Mouse (Mus musculus) hindbrain, embryonic 13.5 days (tissue): ENCODE measurements around the gene Amot. TPM values are rescaled to one million over a fixed set of nuclear protein-coding genes. Genes with fewer than 3 reads are reported as not detected.

Experiments
- ATAC-seq: fragments of 200-750 bp; cut with Nextera tagmentation; 2 replicates; pipeline ENCODE4 v1.8.0; 2017; ENCODE audit warnings: moderate TSS enrichment; ENCODE audit not compliant: low FRiP score
- H3K27ac ChIP-seq: fragments of 300-500 bp; sonication (generic); 2 replicates; pipeline ENCODE4 v1.5.1; 2015; ENCODE audit warnings: inconsistent platforms, mild to moderate bottlenecking, moderate library complexity
- H3K27me3 ChIP-seq: fragments of 300-500 bp; sonication (generic); 2 replicates; pipeline ENCODE4 v1.6.1; 2015; ENCODE audit warnings: mild to moderate bottlenecking, inconsistent platforms
- H3K36me3 ChIP-seq: fragments of 300-500 bp; sonication (generic); 2 replicates; pipeline ENCODE4 v1.6.1; 2015; ENCODE audit warnings: mild to moderate bottlenecking, inconsistent platforms
- H3K4me1 ChIP-seq: fragments of 300-500 bp; sonication (generic); replicated peaks from 2 replicates; pipeline ENCODE4 v1.6.1; 2015; ENCODE audit warnings: inconsistent platforms
- H3K4me2 ChIP-seq: fragments of 300-500 bp; sonication (generic); 2 replicates; pipeline ENCODE4 v1.6.1; 2015; ENCODE audit warnings: inconsistent platforms, mild to moderate bottlenecking, moderate library complexity
- H3K4me3 ChIP-seq: fragments of 300-500 bp; sonication (generic); 2 replicates; pipeline ENCODE4 v1.5.1; 2015; ENCODE audit warnings: mild to moderate bottlenecking, inconsistent platforms
- H3K9ac ChIP-seq: fragments of 300-500 bp; sonication (generic); 2 replicates; pipeline ENCODE4 v1.6.1; 2015; ENCODE audit warnings: mild to moderate bottlenecking, inconsistent platforms
- H3K9me3 ChIP-seq: fragments of 300-500 bp; sonication (generic); 2 replicates; pipeline ENCODE4 v1.6.1; 2016; ENCODE audit warnings: inconsistent platforms
- WGBS: fragments of 180-500 bp; shearing (Covaris S2); methylation state at CpG from one replicate; pipeline ENCODE4 v1.1.7; 2015; 5-methylcytosine and 5-hydroxymethylcytosine counted together
- polyA plus RNA-seq: library from polyadenylated mRNA; unstranded; fragments of >200 nt; fragmentation: Nextera tagmentation; extraction: Ambion mirVana; gene quantifications from 2 replicates; pipeline ENCODE4 v1.2.1, GENCODE M21; 2015

Gene Amot
- 11.7 and 12.0 TPM in 2 replicates for polyA plus RNA-seq

DNA sequence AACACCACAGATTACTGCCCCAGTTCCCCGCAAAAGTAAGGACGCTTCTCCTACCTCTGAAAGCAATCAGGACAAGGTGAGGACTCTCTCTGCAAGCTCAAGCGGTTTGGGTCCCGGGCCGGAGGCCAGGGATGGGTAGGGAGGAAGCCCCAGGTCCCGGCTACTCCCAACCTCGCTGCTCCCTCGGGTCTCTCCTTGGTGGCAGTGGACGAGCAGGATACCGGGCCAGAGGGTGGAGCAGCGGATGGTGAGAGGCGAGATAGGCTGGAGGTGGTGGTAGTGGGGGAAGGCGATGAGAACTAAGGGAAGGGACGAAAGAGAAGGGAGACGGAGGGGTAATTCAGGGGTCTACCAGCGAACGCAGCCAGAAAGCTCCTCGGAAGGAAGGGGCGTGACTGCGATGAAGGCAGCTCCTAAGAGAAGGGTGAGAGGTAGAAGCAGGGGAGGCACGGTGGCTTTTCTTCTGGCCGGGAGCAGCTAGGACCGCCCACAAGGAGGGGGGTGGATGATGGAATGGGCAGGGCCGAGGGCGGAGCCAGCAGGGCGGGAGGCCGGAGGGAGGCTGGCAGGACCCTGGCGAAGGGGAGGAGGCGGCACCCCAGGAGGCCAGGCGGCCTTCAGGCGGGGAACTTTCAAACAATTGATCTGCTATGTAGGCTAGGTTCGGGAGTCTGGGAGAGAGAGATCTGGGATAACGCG is at the start of gene Amot:
TSS of gene Amot (minus strand) at position 465 of the 699 bp plus-strand sequence.
- Histone ChIP-seq H3K9ac (peak within 1 kb of the TSS; percentile 62), H3K27ac (peak within 1 kb of the TSS; percentile 35; the same call in 1 of the 2 replicates), H3K36me3 (no peaks in the 10 kb centered on the region), H3K27me3 (no peaks in the 10 kb centered on the region), H3K4me2 (peak within 1 kb of the TSS; percentile 59), H3K4me3 (peak within 1 kb of the TSS; percentile 50), H3K9me3 (no peaks in the 10 kb centered on the region), H3K4me1 (peaks cover 9% of the 10 kb centered on the region)
- ATAC-seq: peak; percentile 94
- WGBS: 17% methylated on average over 34 of the region's 34 CpGs

DNA sequence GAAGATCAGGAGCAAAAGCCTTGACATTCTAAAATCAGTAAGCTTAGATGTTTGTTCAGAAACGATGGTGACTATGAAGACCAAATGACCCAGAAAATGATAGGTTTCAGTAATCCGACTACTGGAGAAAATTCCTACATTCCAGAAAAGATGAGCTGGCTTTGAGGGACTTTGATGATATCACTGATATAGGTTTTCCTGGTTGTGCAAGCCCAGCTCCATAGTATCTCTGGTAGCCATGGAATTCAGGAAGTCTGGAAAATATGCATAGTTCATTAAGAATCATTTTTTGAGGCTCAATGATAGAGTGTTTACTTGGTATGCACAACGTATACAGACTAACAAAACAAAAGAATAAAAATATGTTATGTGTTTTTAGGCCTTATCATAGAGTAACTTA is 40.1 kb upstream of the Amot start:
- Histone ChIP-seq H3K27me3 (no peaks in the 10 kb centered on the region), H3K4me3 (no peak overlapping the region), H3K9ac (no peak overlapping the region), H3K36me3 (no peaks in the 10 kb centered on the region), H3K27ac (no peak overlapping the region), H3K4me1 (0 out of 2 replicates have a peak, but pooled peaks cover 4% of the 10 kb centered on the region), H3K9me3 (no peaks in the 10 kb centered on the region), H3K4me2 (no peak overlapping the region)
- WGBS: 73% methylated on average over 3 of the region's 3 CpGs
- no peak for ATAC-seq

DNA sequence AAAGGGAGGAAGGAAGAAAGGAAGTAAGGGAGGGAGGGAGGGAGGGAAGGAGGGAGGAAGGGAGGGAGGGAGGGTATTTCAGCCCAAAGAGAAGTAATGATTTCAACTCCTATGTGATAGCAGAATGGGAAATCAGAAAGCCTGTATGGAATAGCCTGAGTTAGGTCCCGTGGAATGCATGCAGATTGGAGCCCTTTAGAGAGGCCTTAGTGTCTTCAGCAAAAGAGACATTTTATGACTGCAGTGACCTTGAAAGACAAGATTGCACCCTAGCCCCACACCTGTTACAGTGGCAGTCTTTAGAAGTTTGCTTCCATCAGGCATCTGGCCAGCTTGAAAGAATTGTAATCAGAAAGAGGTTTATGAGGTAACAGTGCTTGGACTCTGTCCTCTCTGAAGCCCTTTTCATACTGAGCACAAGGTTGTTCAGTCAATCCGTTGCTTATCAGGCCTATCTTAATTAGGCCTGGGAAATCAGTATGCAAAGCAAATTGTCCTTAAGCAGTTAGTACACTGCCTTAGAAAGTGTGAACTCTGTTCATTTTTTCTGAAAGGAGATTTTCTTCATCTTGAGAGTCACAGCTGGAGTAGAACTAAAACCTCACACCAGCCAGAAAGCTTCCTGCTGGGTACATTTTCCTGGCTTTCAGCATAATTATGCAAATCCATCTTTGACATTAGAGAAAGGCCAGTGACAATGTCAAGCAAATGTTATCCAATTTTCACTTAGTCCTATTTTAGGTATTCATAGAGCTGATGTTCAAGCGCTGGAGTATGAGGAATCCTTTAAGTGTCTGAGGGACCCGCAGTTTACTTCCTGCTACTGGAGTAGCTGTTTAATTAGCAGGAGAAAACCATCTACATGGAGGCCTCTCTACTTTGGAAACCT is 38.9 kb upstream of the Amot start:
- 0 out of 2 replicates have a peak, but pooled peaks cover 4% of the 10 kb centered on the region for H3K4me1 ChIP-seq
- WGBS: 54% methylated on average over 4 of the region's 4 CpGs
- H3K27ac ChIP-seq: no peak overlapping the region
- no peaks in the 10 kb centered on the region for H3K9me3 ChIP-seq
- no peaks in the 10 kb centered on the region for H3K27me3 ChIP-seq
- no peak overlapping the region for H3K4me2 ChIP-seq
- ATAC-seq: no peak
- H3K9ac ChIP-seq: no peak overlapping the region
- no peak overlapping the region for H3K4me3 ChIP-seq
- no peaks in the 10 kb centered on the region for H3K36me3 ChIP-seq

DNA sequence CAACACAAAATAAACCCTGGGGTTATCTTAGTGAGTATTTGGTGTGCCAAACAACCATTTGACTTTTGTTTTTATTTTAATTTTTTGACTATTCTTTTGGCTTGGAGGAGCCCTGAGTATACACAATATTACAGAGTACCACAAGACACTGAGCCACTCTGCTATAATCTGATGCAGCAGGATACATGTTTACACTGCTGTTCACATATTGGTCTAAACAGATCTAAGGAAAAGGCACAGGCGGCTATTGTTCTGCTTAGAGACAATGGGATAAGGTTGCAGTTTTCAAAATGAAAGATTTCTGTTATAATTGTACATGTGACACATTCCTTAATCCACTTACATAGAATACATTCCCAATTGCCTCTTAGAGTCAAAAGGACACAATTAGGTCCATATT is 36.1 kb upstream of the Amot start:
- Histone ChIP-seq H3K27ac (no peak overlapping the region), H3K36me3 (no peaks in the 10 kb centered on the region), H3K4me3 (no peak overlapping the region), H3K4me1 (0 out of 2 replicates have a peak, but pooled peaks cover 4% of the 10 kb centered on the region), H3K27me3 (no peaks in the 10 kb centered on the region), H3K9ac (no peak overlapping the region), H3K4me2 (no peak overlapping the region), H3K9me3 (no peaks in the 10 kb centered on the region)
- 78% methylated on average over 1 of the region's 1 CpGs for WGBS
- ATAC-seq: no peak

GRCm38 (mm10) chrX:145540321-145540720 is 35.3 kb upstream of the Amot start:
- H3K4me1 ChIP-seq: 0 out of 2 replicates have a peak, but pooled peaks cover 4% of the 10 kb centered on the region
- H3K9ac ChIP-seq: no peak overlapping the region
- H3K4me3 ChIP-seq: no peak overlapping the region
- no peak for ATAC-seq
- H3K36me3 ChIP-seq: no peaks in the 10 kb centered on the region
- no peaks in the 10 kb centered on the region for H3K27me3 ChIP-seq
- H3K4me2 ChIP-seq: no peak overlapping the region
- no peak overlapping the region for H3K27ac ChIP-seq
- 93% methylated on average over 1 of the region's 1 CpGs for WGBS
- no peaks in the 10 kb centered on the region for H3K9me3 ChIP-seq

DNA sequence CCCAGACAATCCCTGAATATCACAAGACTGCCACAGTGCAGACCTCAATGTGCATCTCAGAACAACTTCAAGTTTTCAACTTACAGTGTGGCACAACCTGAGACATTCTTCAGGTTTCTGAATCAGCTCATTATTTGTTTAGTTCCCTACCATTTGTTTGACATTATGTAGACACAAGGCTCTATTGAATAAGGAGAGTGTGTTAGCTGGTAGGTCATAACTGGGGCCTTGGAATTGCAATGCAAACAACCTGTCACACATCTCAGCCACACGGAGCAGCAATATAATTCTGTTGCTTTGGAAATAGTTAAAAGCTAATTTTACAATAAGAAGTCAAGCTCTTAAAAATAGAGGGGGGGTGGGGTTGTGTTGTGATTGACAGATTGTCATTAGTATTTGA is 24.6 kb upstream of the Amot start:
- Histone ChIP-seq H3K27ac (no peak overlapping the region), H3K4me3 (no peak overlapping the region), H3K9me3 (no peaks in the 10 kb centered on the region), H3K27me3 (no peaks in the 10 kb centered on the region), H3K4me2 (no peak overlapping the region), H3K36me3 (no peaks in the 10 kb centered on the region), H3K9ac (no peak overlapping the region), H3K4me1 (no peaks in the 10 kb centered on the region)
- 58% methylated on average over 1 of the region's 1 CpGs for WGBS
- no peak for ATAC-seq

DNA sequence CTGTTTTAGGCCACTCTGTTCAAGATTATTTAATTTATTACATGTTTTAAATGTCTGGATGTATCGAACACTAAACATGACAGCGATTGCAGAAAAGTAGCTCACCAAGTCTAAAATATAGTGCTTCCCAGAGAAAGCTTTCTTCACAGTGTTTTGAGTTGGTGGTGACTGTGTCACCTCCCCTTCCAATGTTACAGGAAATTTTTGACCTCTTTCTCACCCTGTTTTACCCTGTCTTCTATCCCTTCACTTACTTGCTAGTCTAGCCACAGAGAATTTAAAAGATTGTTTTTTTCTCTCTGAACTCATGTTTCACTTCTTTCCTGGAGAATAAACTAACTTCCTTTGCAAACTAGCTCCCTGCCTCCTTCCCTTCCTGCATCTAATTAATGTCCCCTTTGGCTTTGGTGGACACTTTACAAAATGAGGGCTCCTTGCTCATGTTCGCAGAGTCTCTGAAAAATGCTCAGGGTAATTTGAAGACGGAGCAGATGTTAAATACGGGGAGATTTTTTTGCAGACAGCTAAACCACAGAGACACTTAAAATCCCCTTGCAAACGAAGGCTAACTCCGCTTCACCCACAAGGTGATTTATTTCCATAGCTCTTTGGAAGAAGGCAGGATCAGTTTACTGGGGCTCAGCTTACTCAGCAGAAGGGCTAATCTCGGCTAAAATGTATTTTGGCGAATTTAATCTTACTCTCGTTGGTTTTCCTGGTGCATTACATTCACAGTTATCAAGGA is 11.5 kb upstream of the Amot start:
- Histone ChIP-seq H3K27ac (no peak overlapping the region), H3K9ac (no peak overlapping the region), H3K27me3 (no peaks in the 10 kb centered on the region), H3K36me3 (no peaks in the 10 kb centered on the region), H3K4me2 (no peak overlapping the region), H3K4me1 (no peaks in the 10 kb centered on the region), H3K9me3 (no peaks in the 10 kb centered on the region), H3K4me3 (no peak overlapping the region)
- no peak for ATAC-seq
- 79% methylated on average over 10 of the region's 10 CpGs for WGBS

GRCm38 (mm10) chrX:145515498-145516158 is 10.6 kb upstream of the Amot start:
- 71% methylated on average over 9 of the region's 9 CpGs for WGBS
- no peaks in the 10 kb centered on the region for H3K27me3 ChIP-seq
- no peak overlapping the region for H3K27ac ChIP-seq
- H3K4me1 ChIP-seq: no peaks in the 10 kb centered on the region
- H3K36me3 ChIP-seq: no peaks in the 10 kb centered on the region
- H3K4me2 ChIP-seq: no peak overlapping the region
- ATAC-seq: no peak
- H3K9me3 ChIP-seq: no peaks in the 10 kb centered on the region
- H3K4me3 ChIP-seq: no peak overlapping the region
- H3K9ac ChIP-seq: no peak overlapping the region

DNA sequence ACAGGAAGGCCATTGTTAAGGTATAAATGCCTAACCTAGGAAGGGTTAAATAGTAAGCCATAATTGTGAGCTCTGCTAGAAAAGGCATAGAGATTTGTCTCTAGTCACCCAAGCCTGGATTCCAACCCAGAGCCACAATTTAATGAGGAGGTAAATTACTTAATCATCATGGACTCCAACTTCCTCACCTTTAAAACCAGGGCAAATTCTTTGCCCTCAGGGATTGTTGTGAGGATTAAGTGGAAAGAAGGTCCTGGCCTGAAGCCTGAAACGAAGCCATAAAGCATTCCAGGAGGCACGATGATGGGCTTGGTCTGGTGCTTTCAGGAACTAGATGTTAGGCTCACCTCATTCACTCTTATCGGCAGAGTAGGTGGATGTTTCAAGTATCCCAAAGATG is 5.7 kb upstream of the Amot start:
- Histone ChIP-seq H3K4me2 (no peak overlapping the region), H3K9ac (no peak overlapping the region), H3K27ac (no peak overlapping the region), H3K9me3 (no peaks in the 10 kb centered on the region), H3K36me3 (no peaks in the 10 kb centered on the region), H3K4me3 (no peak overlapping the region), H3K4me1 (no peaks in the 10 kb centered on the region), H3K27me3 (no peaks in the 10 kb centered on the region)
- 71% methylated on average over 3 of the region's 3 CpGs for WGBS
- no peak for ATAC-seq

GRCm38 (mm10) chrX:145505457-145506201 is 648 bp upstream of the Amot start:
- Histone ChIP-seq H3K36me3 (no peaks in the 10 kb centered on the region), H3K27ac (0 out of 2 replicates have a peak overlapping the region, but pooled peaks have one; percentile 35), H3K9ac (peak overlapping the region; percentile 62), H3K4me3 (peak overlapping the region; percentile 50), H3K27me3 (no peaks in the 10 kb centered on the region), H3K4me2 (peak overlapping the region; percentile 59), H3K9me3 (no peaks in the 10 kb centered on the region), H3K4me1 (peaks cover 9% of the 10 kb centered on the region)
- WGBS: 21% methylated on average over 14 of the region's 14 CpGs
- peak; percentile 94 for ATAC-seq

GRCm38 (mm10) chrX:145501666-145502355 is 3.2 kb downstream of the Amot start:
- Histone ChIP-seq H3K4me1 (peaks cover 9% of the 10 kb centered on the region), H3K27me3 (no peaks in the 10 kb centered on the region), H3K27ac (no peak overlapping the region), H3K4me2 (no peak overlapping the region), H3K36me3 (no peaks in the 10 kb centered on the region), H3K9me3 (no peaks in the 10 kb centered on the region), H3K9ac (no peak overlapping the region), H3K4me3 (no peak overlapping the region)
- no peak for ATAC-seq
- 42% methylated on average over 8 of the region's 8 CpGs for WGBS
